Mouse (Mus musculus) liver, embryonic 14.5 days (tissue): ENCODE results near the gene Naxd. TPM values are rescaled to one million over a fixed set of nuclear protein-coding genes. Genes with fewer than 3 reads are reported as not detected.
A peak's percentile ranks its signal among the peaks of the same experiment; 100 is the strongest.

Experiments
- ATAC-seq: fragments of 200-750 bp; cut with Nextera tagmentation; 2 replicates; pipeline ENCODE4 v1.8.0; 2017; ENCODE audit warnings: moderate number of reproducible peaks, mild to moderate bottlenecking, moderate library complexity; ENCODE audit not compliant: insufficient read depth
- DNase-seq, 3 experiments: peaks; one replicate each; pipeline ENCODE4 v3.0.0-alpha.2; 2012 to 2013; ENCODE audit warnings: low read depth in 3 of 3, low spot score in 3 of 3
- H3K27ac ChIP-seq: fragments of 300-500 bp; sonication (generic); 2 replicates; pipeline ENCODE4 v1.5.1; 2014; ENCODE audit warnings: moderate library complexity, mild to moderate bottlenecking, control low read depth, inconsistent platforms
- H3K27me3 ChIP-seq: fragments of 300-500 bp; sonication (generic); 2 replicates; pipeline ENCODE4 v1.6.1; 2014; ENCODE audit warnings: mild to moderate bottlenecking, low read length, moderate library complexity; ENCODE audit not compliant: control insufficient read depth, insufficient read depth
- H3K36me3 ChIP-seq: fragments of 300-500 bp; sonication (generic); replicated peaks from 2 replicates; pipeline ENCODE4 v1.6.1; 2014; ENCODE audit warnings: low read depth; ENCODE audit not compliant: control insufficient read depth, insufficient read depth
- H3K4me1 ChIP-seq, 2 experiments: fragments of 200-500 bp in 1 of 2; fragments of 300-500 bp in 1 of 2; sonication (generic) in 1 of 2; replicated peaks; 2 replicates each; pipeline ENCODE4 v1.6.1; 2012 to 2014; ENCODE audit warnings: antibody characterized with exemption in 1 of 2, inconsistent platforms in 1 of 2, low read length in 1 of 2; ENCODE audit not compliant: control insufficient read depth in 2 of 2, insufficient read depth in 2 of 2
- H3K4me2 ChIP-seq: fragments of 300-500 bp; sonication (generic); 2 replicates; pipeline ENCODE4 v1.6.1; 2014; ENCODE audit warnings: low read depth, mild to moderate bottlenecking, control low read depth, moderate library complexity
- H3K4me3 ChIP-seq, 2 experiments: fragments of 200-500 bp in 1 of 2; fragments of 300-500 bp in 1 of 2; sonication (generic) in 1 of 2; 2 replicates each; pipeline ENCODE4 v1.5.1; 2012 to 2014; ENCODE audit warnings: low read depth in 2 of 2, low read length in 2 of 2, mild to moderate bottlenecking in 2 of 2, control low read depth in 1 of 2, inconsistent platforms in 1 of 2, moderate library complexity in 1 of 2; ENCODE audit not compliant: insufficient read depth in 1 of 2
- H3K9ac ChIP-seq: fragments of 300-500 bp; sonication (generic); replicated peaks from 2 replicates; pipeline ENCODE4 v1.6.1; 2014; ENCODE audit warnings: mild to moderate bottlenecking, control low read depth, moderate library complexity
- H3K9me3 ChIP-seq: fragments of 300-500 bp; sonication (generic); 2 replicates; pipeline ENCODE4 v1.6.1; 2016; ENCODE audit warnings: low read length, mixed read lengths; ENCODE audit not compliant: control insufficient read depth
- CTCF ChIP-seq: IDR thresholded peaks from 2 replicates; pipeline ENCODE4 v1.5.1; 2016; ENCODE audit warnings: antibody characterized with exemption, low read depth, control low read depth
- EP300 ChIP-seq: IDR thresholded peaks from 2 replicates; pipeline ENCODE4 v1.6.1; 2016; ENCODE audit warnings: antibody characterized with exemption, low read depth
- WGBS: fragments of 180-500 bp; shearing (Covaris S2); extraction: QIAGEN DNeasy Blood & Tissue Kit; methylation state at CpG from one replicate; pipeline ENCODE4 v1.1.7; 2014; ENCODE audit not compliant: insufficient replicate concordance; 5-methylcytosine and 5-hydroxymethylcytosine counted together
- polyA plus RNA-seq, 2 experiments: library from polyadenylated mRNA; depleted of rRNA in 1 of 2; stranded (reverse) in 1 of 2; unstranded in 1 of 2; fragments of >200 nt; fragmentation: Nextera tagmentation in 1 of 2; extraction: Ambion mirVana in 1 of 2; gene quantifications; 2 replicates each; pipeline versions ENCODE4 v1.2.1 to v1.2.3; 2012 to 2014

Naxd gene
- polyA plus RNA-seq, 2 experiments, result 29.8 to 31.9 TPM

DNA sequence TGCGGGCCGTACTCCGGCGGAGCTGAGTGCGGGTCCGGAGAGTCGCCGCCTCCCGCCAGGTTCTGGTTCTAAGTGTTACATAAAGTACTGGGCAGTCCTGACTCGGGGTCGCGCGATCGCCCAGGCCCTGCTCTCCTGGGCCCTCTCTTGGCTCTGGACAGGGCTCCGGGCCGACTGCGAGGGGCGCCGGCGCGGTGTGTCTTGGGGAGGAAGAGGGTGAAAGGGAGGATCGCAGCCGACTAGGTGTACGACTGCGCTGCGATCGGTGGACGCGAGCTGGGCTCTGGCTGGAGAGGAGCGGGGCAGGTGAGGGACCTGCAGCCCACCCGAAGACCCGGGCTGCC, 60.1 kb downstream of the Naxd start:
- ATAC-seq (peak; percentile 0; the same call in 1 of the 2 replicates), DNase-seq (no peak)
- Histone ChIP-seq H3K27me3 (no peaks in the 10 kb centered on the region), H3K9me3 (no peaks in the 10 kb centered on the region), H3K36me3 (peaks cover 12% of the 10 kb centered on the region), H3K4me2 (peak overlapping the region; percentile 91), H3K9ac (peak overlapping the region; percentile 78), H3K4me3 (peak overlapping the region; percentile 96 to 99), H3K4me1 (peaks cover 20 to 24% of the 10 kb centered on the region in 2 experiments), H3K27ac (peak overlapping the region; percentile 86)
- WGBS, result 0% methylated on average over 32 of the region's 32 CpGs
- no peak for TF ChIP-seq EP300
- TF ChIP-seq CTCF, result no peak

DNA sequence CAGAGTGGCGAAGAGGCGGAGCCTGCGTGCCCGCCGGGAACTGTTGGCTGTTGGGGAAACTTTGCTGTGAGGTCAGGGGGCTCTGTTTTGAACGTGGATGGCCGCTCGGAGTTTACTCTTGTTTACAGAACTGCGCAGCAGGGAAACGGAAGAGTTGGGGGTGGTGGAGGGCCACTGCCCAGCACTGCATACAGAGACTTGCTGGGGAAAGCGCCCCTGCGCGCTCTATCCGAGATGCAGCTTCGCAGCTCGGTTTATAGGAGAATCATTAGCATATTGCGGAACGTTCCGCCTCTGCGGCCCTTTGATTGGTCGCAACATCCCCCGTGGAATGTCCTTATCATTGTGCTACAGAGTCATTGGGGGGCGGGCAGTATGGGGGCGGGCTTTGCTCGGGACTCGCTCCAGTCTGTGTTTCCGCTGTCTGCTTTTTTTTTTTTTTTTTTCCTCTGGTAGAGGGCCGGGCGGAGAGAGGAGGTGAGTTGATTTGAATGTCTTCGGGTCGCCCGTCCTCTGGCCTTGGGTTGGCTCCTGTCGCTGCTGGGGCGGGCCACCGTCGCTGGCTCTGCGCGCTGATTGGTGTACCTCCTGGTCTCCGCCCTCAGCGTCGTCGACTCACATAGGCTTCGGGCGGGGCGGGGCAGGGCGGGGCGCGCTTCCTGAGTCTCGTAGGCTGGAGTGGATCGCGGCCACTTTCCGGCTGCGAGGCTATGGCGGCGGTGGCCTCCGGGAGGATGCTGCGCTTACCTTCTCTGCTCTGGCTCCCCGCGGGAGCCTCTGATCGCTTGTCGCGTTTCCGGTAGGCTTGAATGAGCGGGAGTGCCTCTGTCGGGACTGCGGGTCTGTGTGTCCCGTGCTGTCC, 60.7 kb downstream of the Naxd start:
- Histone ChIP-seq H3K36me3 (peaks cover 12% of the 10 kb centered on the region), H3K4me3 (peak overlapping the region; percentile 96 to 99), H3K4me1 (peaks cover 20 to 24% of the 10 kb centered on the region in 2 experiments), H3K9me3 (no peaks in the 10 kb centered on the region), H3K27me3 (no peaks in the 10 kb centered on the region), H3K9ac (peak overlapping the region; percentile 78), H3K4me2 (peak overlapping the region; percentile 91), H3K27ac (peak overlapping the region; percentile 86)
- TF ChIP-seq CTCF, result no peak
- TF ChIP-seq EP300, result no peak
- DNase-seq (peak; percentile 97), ATAC-seq (peak; percentile 78)
- WGBS, result under 1% methylated on average over 67 of the region's 67 CpGs

DNA sequence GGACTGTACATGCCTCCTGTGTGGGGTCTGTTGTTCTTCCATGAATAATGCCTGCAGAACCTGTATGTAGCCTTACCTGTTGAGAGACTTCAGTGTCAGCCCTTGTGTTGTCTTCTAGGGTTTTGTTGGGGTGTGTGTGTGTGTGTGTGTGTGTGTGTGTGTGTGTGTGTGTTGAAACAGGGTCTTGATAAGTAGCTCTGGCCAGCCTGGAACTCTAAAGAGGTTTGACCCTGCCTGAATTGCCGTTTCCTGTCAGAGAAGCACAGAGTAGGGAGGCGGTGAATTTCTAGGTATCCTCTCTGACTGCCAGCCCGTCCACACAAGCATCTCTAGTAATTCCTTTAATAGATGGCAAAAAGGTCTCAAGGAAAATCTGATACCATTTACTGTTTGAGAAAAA, 62.2 kb downstream of the Naxd start:
- peak overlapping the region; percentile 79 for H3K4me2 ChIP-seq
- H3K4me1 ChIP-seq, result peaks cover 13 to 16% of the 10 kb centered on the region in 2 experiments
- H3K9me3 ChIP-seq, result no peaks in the 10 kb centered on the region
- H3K27ac ChIP-seq, result no peak overlapping the region
- H3K4me3 ChIP-seq, result peak overlapping the region in 1 of 2 experiments; percentile 96; a peak in 2 of 4 replicates
- H3K36me3 ChIP-seq, result peaks cover 19% of the 10 kb centered on the region
- peak overlapping the region; percentile 75 for H3K9ac ChIP-seq
- 59% methylated on average over 3 of the region's 3 CpGs for WGBS
- no peak for TF ChIP-seq EP300
- no peak for TF ChIP-seq CTCF
- H3K27me3 ChIP-seq, result no peaks in the 10 kb centered on the region
- ATAC-seq (no peak), DNase-seq (no peak)

DNA sequence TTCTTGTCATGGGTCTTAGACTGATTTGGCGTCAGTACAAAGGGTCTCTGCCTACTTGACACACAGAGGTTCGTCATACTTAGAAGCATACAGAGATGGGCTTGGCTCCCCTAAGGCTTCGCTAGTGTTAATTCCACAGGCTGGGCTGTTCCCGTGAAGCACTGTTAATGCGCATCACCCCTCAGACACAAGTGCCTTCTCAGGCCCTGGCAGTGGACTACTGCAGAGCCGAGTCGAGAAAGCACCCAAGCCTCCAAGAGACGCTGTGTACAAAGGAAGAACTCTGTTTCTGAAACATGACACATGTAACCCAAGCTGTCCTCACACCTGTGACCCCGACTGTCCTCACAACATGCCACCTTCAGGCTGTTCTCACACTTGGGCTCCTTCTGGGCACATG, 62.9 kb downstream of the Naxd start:
- TF ChIP-seq EP300 (no peak), CTCF (no peak)
- Histone ChIP-seq H3K4me3 (no peak overlapping the region), H3K27ac (no peak overlapping the region), H3K36me3 (peaks cover 19% of the 10 kb centered on the region), H3K9me3 (no peaks in the 10 kb centered on the region), H3K4me1 (peaks cover 9 to 13% of the 10 kb centered on the region in 2 experiments), H3K27me3 (no peaks in the 10 kb centered on the region), H3K9ac (no peak overlapping the region), H3K4me2 (peak overlapping the region; percentile 11; the same call in 1 of the 2 replicates)
- WGBS, result 79% methylated on average over 9 of the region's 9 CpGs
- ATAC-seq (no peak), DNase-seq (no peak)

DNA sequence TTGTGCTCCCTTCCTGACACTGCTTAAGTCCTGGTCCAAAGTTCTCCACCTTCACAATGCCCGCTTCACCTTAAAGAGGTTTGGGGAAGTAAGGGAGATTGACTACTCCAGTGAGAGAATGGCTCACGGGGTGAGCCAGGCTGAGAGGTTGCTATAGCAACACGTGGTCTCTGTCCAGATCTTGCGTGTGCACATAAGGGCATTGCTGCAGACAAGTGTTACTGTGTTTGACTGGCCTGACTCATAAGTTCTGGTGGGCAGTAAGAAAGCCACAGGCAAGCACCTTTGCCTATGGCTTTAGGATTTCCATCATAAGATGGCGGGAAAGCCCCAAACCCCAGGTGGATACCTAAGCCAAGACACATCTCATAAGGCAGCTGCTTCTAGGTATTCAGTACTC, 66.9 kb downstream of the Naxd start:
- ATAC-seq (no peak), DNase-seq (no peak)
- no peaks in the 10 kb centered on the region for H3K9me3 ChIP-seq
- 67% methylated on average over 5 of the region's 5 CpGs for WGBS
- H3K4me1 ChIP-seq, result peaks cover 4 to 8% of the 10 kb centered on the region in 2 experiments
- H3K36me3 ChIP-seq, result peaks cover 19% of the 10 kb centered on the region
- no peak for TF ChIP-seq CTCF
- no peak for TF ChIP-seq EP300
- no peak overlapping the region for H3K4me2 ChIP-seq
- H3K27ac ChIP-seq, result no peak overlapping the region
- H3K4me3 ChIP-seq, result no peak overlapping the region
- no peak overlapping the region for H3K9ac ChIP-seq
- no peaks in the 10 kb centered on the region for H3K27me3 ChIP-seq

Other genes starting within 250 kb of the Naxd start
- 4.7 TPM in 2 replicates for gene Col4a2, start 184.7 kb upstream of the Naxd start, polyA plus RNA-seq (2012; rRNA removed)
- gene Col4a2, start 184.7 kb upstream of the Naxd start, polyA plus RNA-seq (2014; fragmentation: Nextera tagmentation; extraction: Ambion mirVana), result 4.9 and 5.3 TPM in 2 replicates
- 15.4 and 16.3 TPM in 2 replicates for gene Col4a1, start 184.7 kb upstream of the Naxd start, polyA plus RNA-seq (2012; rRNA removed)
- gene Col4a1, start 184.7 kb upstream of the Naxd start, polyA plus RNA-seq (2014; fragmentation: Nextera tagmentation; extraction: Ambion mirVana), result 13.5 and 14.4 TPM in 2 replicates
- gene Rab20, start 18.8 kb upstream of the Naxd start, polyA plus RNA-seq (2012; rRNA removed), result 2.7 and 2.8 TPM in 2 replicates
- gene Rab20, start 18.8 kb upstream of the Naxd start, polyA plus RNA-seq (2014; fragmentation: Nextera tagmentation; extraction: Ambion mirVana), result 2.9 and 3.1 TPM in 2 replicates
- 18.2 and 18.8 TPM in 2 replicates for gene Cars2, start 53.3 kb downstream of the Naxd start, polyA plus RNA-seq (2012; rRNA removed)
- gene Cars2, start 53.3 kb downstream of the Naxd start, polyA plus RNA-seq (2014; fragmentation: Nextera tagmentation; extraction: Ambion mirVana), result 15.4 and 15.5 TPM in 2 replicates
- gene Ing1, start 58.1 kb downstream of the Naxd start, polyA plus RNA-seq (2012; rRNA removed), result 9.3 and 15.6 TPM in 2 replicates
- 13.2 and 14.2 TPM in 2 replicates for gene Ing1, start 58.1 kb downstream of the Naxd start, polyA plus RNA-seq (2014; fragmentation: Nextera tagmentation; extraction: Ambion mirVana)
- 24.8 and 25.3 TPM in 2 replicates for gene Ankrd10, start 138.3 kb downstream of the Naxd start, polyA plus RNA-seq (2012; rRNA removed)
- gene Ankrd10, start 138.3 kb downstream of the Naxd start, polyA plus RNA-seq (2014; fragmentation: Nextera tagmentation; extraction: Ambion mirVana), result 17.6 and 21.8 TPM in 2 replicates
- gene 1700016D06Rik, start 203.6 kb downstream of the Naxd start, polyA plus RNA-seq (2012; rRNA removed), result not detected in 2 replicates
- gene 1700016D06Rik, start 203.6 kb downstream of the Naxd start, polyA plus RNA-seq (2014; fragmentation: Nextera tagmentation; extraction: Ambion mirVana), result not detected in 2 replicates
- 6.4 and 6.5 TPM in 2 replicates for gene Arhgef7, start 230.2 kb downstream of the Naxd start, polyA plus RNA-seq (2012; rRNA removed)
- 7.0 and 8.0 TPM in 2 replicates for gene Arhgef7, start 230.2 kb downstream of the Naxd start, polyA plus RNA-seq (2014; fragmentation: Nextera tagmentation; extraction: Ambion mirVana)